Mouse (Mus musculus): ENCODE data around the gene Myo16. TPM values are rescaled to one million over a fixed set of nuclear protein-coding genes. Genes with fewer than 3 reads are reported as not detected.

The Myo16 gene
- polyA plus RNA-seq, 1 experiment = not detected

DNA sequence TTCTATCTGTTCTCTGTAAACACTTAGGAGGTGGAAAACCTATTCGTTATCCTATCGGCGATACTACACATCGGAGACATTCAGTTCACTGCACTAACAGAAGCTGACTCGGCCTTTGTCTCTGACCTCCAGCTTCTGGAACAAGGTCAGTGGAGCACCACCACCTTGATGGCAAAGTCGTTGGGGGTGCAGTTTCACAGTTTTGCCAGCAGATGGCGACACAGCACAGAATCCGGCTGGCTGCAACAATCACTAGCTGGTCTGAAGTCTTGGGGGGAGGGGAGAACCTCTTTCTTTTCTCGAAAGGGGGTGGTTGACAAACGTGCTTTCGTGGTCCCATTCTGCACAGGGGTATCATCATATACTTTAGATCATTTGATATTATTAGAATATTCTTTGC, 285.1 kb downstream of the Myo16 start:
- 19% methylated on average over 11 of the region's 11 CpGs for WGBS
- no peaks in the 10 kb centered on the region for H3K4me1 ChIP-seq (ENCODE audit: control insufficient read depth, insufficient read depth, insufficient read length, low read length)

DNA sequence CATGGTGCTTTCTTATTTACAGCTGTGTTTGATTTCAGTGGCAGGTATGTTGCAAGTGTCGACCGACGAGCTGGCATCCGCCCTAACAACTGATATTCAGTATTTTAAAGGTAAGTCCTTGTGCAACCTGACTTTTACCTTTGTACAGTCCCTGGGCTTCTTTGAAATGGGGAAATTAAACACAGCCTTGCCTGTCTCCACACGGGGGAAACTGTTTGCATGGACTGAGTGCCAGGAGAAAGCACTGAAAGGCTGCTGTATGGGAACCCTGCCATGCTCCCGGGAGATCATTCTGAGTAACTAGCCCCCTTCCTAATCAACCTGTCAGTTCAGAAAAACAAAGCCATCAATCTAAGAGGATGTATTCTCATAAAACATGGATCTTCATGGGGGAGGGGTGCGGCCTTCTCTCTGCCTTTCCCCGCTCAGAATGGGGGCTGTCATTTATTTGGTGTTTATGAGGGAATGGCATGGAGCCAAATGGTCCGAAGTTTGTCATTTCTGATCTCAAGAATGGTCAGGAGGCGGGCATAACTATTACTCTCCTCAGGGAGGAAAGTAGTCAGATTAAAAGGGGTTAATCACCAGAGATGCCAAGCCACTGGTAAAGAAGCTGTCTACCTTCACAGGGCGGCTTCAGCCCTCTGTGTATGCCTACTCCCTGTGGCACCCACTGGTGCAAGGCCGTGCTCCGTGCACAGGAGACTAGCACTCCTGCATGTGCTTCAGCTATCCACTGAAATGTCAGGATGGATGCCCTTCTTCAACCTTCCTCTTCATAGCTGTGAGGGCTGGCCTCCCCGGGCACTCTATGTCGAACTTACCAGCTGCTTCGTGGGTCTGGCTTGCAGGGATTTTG, 286.1 kb downstream of the Myo16 start:
- H3K4me3 ChIP-seq (ENCODE audit: low read depth, low read length) = no peak overlapping the region
- TF ChIP-seq POLR2A (IDR thresholded peaks at IDR 0.05; ENCODE audit: low read depth, low read length) (no peak), CTCF (IDR thresholded peaks at IDR 0.05; ENCODE audit: extremely low read depth, insufficient read length, insufficient replicate concordance, low read depth, low read length) (no peak)
- no peaks in the 10 kb centered on the region for H3K4me1 ChIP-seq (ENCODE audit: control insufficient read depth, insufficient read depth, insufficient read length, low read length)
- H3K27me3 ChIP-seq (ENCODE audit: control insufficient read depth, insufficient read depth, low read length) = no peaks in the 10 kb centered on the region
- WGBS = 61% methylated on average over 16 of the region's 16 CpGs
- H3K36me3 ChIP-seq (ENCODE audit: control insufficient read depth, insufficient read depth, low read length) = no peaks in the 10 kb centered on the region
- no peak overlapping the region for H3K27ac ChIP-seq (ENCODE audit: insufficient read depth, low read depth, low read length)

More for the DNA sequence above, 285.1 kb downstream of the Myo16 start:
- peak; percentile 98 for TF ChIP-seq CTCF (IDR thresholded peaks at IDR 0.05; ENCODE audit: extremely low read depth, insufficient read length, insufficient replicate concordance, low read depth, low read length)
- no peak for TF ChIP-seq POLR2A (IDR thresholded peaks at IDR 0.05; ENCODE audit: low read depth, low read length)
- no peak overlapping the region for H3K27ac ChIP-seq (ENCODE audit: insufficient read depth, low read depth, low read length)
- H3K4me3 ChIP-seq (ENCODE audit: low read depth, low read length) = no peak overlapping the region
- H3K27me3 ChIP-seq (ENCODE audit: control insufficient read depth, insufficient read depth, low read length) = no peaks in the 10 kb centered on the region
- no peaks in the 10 kb centered on the region for H3K36me3 ChIP-seq (ENCODE audit: control insufficient read depth, insufficient read depth, low read length)

DNA sequence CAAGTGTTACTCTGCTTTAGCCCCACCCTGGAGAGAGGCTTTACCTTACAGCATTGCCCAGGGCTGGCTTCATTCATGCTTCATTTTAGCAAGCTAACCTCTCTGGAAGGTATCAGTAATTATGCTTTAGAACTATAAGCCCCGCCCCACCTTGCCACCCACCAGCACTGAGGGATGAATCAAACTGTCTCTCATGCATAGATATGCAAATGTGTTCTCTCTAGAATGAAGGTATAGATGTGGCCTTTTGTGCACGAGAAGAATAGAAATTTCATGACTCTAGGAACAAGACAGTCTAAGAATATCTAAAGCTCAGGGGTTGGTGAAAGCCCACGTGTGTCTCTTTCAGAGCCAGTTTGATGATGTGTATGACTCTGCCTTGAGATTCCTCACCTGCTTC, 288.9 kb downstream of the Myo16 start:
- Histone ChIP-seq H3K27ac (ENCODE audit: insufficient read depth, low read depth, low read length) (no peak overlapping the region), H3K36me3 (ENCODE audit: control insufficient read depth, insufficient read depth, low read length) (no peaks in the 10 kb centered on the region), H3K27me3 (ENCODE audit: control insufficient read depth, insufficient read depth, low read length) (no peaks in the 10 kb centered on the region), H3K4me3 (ENCODE audit: low read depth, low read length) (no peak overlapping the region), H3K4me1 (ENCODE audit: control insufficient read depth, insufficient read depth, insufficient read length, low read length) (no peaks in the 10 kb centered on the region)
- 64% methylated on average over 3 of the region's 3 CpGs for WGBS
- TF ChIP-seq CTCF (IDR thresholded peaks at IDR 0.05; ENCODE audit: extremely low read depth, insufficient read length, insufficient replicate concordance, low read depth, low read length) = no peak
- TF ChIP-seq POLR2A (IDR thresholded peaks at IDR 0.05; ENCODE audit: low read depth, low read length) = no peak

DNA sequence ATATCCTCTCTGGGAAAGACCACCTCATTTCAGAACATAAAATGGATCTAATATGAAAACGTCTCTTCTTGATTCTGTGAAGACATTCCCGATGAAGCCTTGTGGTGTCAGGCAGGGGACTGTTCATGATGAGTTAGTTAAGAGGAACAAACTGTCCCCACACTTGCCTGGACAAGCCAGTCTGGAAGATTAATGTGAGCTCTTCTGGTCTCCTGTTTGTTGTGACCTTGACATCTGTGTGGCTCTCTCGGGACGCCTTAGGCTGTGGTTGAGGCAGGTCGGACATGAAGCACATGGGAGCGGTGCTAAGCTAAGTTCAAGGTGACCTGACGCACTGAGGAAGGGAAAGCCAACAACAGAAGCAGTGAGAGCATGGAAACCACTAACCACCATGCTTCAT, 291.3 kb downstream of the Myo16 start:
- TF ChIP-seq POLR2A (IDR thresholded peaks at IDR 0.05; ENCODE audit: low read depth, low read length) (no peak), CTCF (IDR thresholded peaks at IDR 0.05; ENCODE audit: extremely low read depth, insufficient read length, insufficient replicate concordance, low read depth, low read length) (no peak)
- H3K4me3 ChIP-seq (ENCODE audit: low read depth, low read length) = no peak overlapping the region
- no peak overlapping the region for H3K27ac ChIP-seq (ENCODE audit: insufficient read depth, low read depth, low read length)
- WGBS = 78% methylated on average over 7 of the region's 7 CpGs
- H3K36me3 ChIP-seq (ENCODE audit: control insufficient read depth, insufficient read depth, low read length) = no peaks in the 10 kb centered on the region
- H3K4me1 ChIP-seq (ENCODE audit: control insufficient read depth, insufficient read depth, insufficient read length, low read length) = no peaks in the 10 kb centered on the region
- H3K27me3 ChIP-seq (ENCODE audit: control insufficient read depth, insufficient read depth, low read length) = no peaks in the 10 kb centered on the region

DNA sequence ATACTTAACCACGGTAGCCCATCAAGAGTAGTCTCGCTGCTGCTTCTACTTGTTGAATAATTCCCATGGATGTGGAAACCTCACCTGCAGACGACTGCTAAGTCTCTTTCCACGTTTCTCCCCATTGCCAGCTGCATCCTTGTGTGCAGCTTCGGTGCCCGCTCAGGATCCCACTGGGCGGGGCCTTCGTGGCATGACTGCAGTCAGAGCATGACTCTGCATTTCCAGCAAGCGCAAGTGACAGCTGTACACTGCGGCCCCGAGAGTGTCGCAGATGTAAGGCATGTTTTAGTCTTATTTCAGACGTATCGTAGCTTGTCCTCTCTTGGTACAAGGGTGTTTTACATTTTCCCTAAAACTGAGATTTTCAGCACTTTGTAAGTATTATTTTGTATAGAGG, 294.8 kb downstream of the Myo16 start:
- H3K4me1 ChIP-seq (ENCODE audit: control insufficient read depth, insufficient read depth, insufficient read length, low read length) = no peaks in the 10 kb centered on the region
- no peak overlapping the region for H3K27ac ChIP-seq (ENCODE audit: insufficient read depth, low read depth, low read length)
- no peaks in the 10 kb centered on the region for H3K36me3 ChIP-seq (ENCODE audit: control insufficient read depth, insufficient read depth, low read length)
- H3K4me3 ChIP-seq (ENCODE audit: low read depth, low read length) = no peak overlapping the region
- no peaks in the 10 kb centered on the region for H3K27me3 ChIP-seq (ENCODE audit: control insufficient read depth, insufficient read depth, low read length)
- WGBS = 71% methylated on average over 14 of the region's 14 CpGs
- TF ChIP-seq CTCF (IDR thresholded peaks at IDR 0.05; ENCODE audit: extremely low read depth, insufficient read length, insufficient replicate concordance, low read depth, low read length) (no peak), POLR2A (IDR thresholded peaks at IDR 0.05; ENCODE audit: low read depth, low read length) (no peak)

DNA sequence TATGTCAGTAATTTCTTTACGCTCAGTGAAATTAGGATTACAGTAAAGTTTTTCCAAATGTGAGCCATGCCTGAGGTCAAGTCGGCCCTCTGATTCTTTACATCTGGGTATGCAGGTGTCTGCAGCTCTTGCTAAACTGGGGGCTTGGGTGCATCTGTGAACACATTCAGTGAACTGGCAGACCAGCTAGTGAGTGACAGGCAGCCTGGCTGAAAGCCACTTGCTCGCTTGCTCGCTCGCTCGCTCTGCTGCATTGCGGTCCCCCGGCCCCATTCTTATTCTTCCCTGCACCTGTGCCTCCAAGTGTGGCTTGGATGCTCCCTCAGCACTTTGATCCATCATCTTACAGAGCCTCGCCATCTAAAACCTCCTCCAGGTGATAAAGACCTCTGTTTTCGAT, 299.3 kb downstream of the Myo16 start:
- TF ChIP-seq POLR2A (IDR thresholded peaks at IDR 0.05; ENCODE audit: low read depth, low read length) (no peak), CTCF (IDR thresholded peaks at IDR 0.05; ENCODE audit: extremely low read depth, insufficient read length, insufficient replicate concordance, low read depth, low read length) (no peak)
- no peaks in the 10 kb centered on the region for H3K27me3 ChIP-seq (ENCODE audit: control insufficient read depth, insufficient read depth, low read length)
- WGBS = 91% methylated on average over 10 of the region's 10 CpGs

DNA sequence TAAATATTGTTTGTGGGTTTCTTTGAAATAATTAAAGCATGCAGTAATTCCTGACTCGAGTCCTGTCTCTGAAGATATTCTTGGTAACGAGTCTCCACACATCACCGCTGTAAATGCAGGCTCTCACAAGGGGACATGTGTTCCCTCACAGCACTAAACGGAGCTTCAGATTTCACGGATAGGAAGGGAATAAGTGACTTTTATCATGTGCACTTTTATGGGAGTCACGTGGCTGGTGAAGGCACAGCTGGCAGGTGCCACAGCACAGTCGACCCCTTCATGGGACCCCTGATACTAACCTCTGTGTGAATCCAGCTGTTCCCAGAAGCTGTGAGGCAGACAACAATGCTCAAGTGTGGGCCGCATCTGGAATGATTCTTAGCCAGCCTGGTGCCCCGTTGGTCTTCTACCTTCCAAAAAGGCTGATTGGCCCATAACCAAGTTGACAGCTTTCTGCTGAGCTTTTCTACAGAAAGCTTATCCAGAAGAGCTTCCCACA, 304.5 kb downstream of the Myo16 start:
- TF ChIP-seq POLR2A (IDR thresholded peaks at IDR 0.05; ENCODE audit: low read depth, low read length) (no peak), CTCF (IDR thresholded peaks at IDR 0.05; ENCODE audit: extremely low read depth, insufficient read length, insufficient replicate concordance, low read depth, low read length) (no peak)
- Histone ChIP-seq H3K4me1 (ENCODE audit: control insufficient read depth, insufficient read depth, insufficient read length, low read length) (no peaks in the 10 kb centered on the region), H3K27ac (ENCODE audit: insufficient read depth, low read depth, low read length) (no peak overlapping the region), H3K27me3 (ENCODE audit: control insufficient read depth, insufficient read depth, low read length) (no peaks in the 10 kb centered on the region), H3K4me3 (ENCODE audit: low read depth, low read length) (no peak overlapping the region), H3K36me3 (ENCODE audit: control insufficient read depth, insufficient read depth, low read length) (no peaks in the 10 kb centered on the region)
- WGBS = 71% methylated on average over 9 of the region's 9 CpGs

More for the DNA sequence above, 299.3 kb downstream of the Myo16 start:
- Histone ChIP-seq H3K27ac (ENCODE audit: insufficient read depth, low read depth, low read length) (no peak overlapping the region), H3K4me3 (ENCODE audit: low read depth, low read length) (no peak overlapping the region), H3K4me1 (ENCODE audit: control insufficient read depth, insufficient read depth, insufficient read length, low read length) (no peaks in the 10 kb centered on the region), H3K36me3 (ENCODE audit: control insufficient read depth, insufficient read depth, low read length) (no peaks in the 10 kb centered on the region)

All from small intestine, adult 2 months (tissue).